Mouse (Mus musculus) Patski (cell line): ENCODE results near the gene Nr6a1. TPM values are rescaled to one million over a fixed set of nuclear protein-coding genes. Genes with fewer than 3 reads are reported as not detected.

Experiments
- ATAC-seq: fragments of 100-300 bp; one replicate; pipeline ENCODE4 v1.8.0; 2021
- CTCF ChIA-PET: fragments of 350-600 bp; sonication (Branson Sonifier 250); formaldehyde crosslinking; loops from one replicate; lab custom pipeline; 2022; ENCODE audit warnings: inconsistent platforms; lab: Charles Lee
- POLR2A ChIA-PET: fragments of 350-600 bp; sonication (Branson Sonifier 250); formaldehyde crosslinking; loops from one replicate; lab custom pipeline; 2022; ENCODE audit warnings: antibody characterized with exemption, inconsistent platforms; lab: Charles Lee
- DNase-seq: peaks from one replicate; pipeline ENCODE4 v3.0.0-alpha.2; 2011; ENCODE audit warnings: low read depth, low spot score
- H3K27me3 ChIP-seq: fragments of 371-371 bp; one replicate; pipeline ENCODE4 v1.5.1; 2021
- CTCF ChIP-seq: fragments of 100-300 bp; IDR thresholded peaks from one replicate; pipeline ENCODE4 v1.5.1; 2021
- in situ Hi-C: fragments of 300-500 bp; cut with MboI; formaldehyde crosslinking; loops from 3 replicates; pipeline ENCODE4 v1.11.1; 2018; ENCODE audit warnings: low pct_unique_long_range_greater_than_20kb, mixed read lengths
- polyA plus RNA-seq: library from polyadenylated mRNA; unstranded; gene quantifications from one replicate; pipeline ENCODE4 v1.2.3, GENCODE M21; 2021

Gene Nr6a1
- polyA plus RNA-seq, 1 experiment from 2014 or later, result 4.9 TPM

DNA sequence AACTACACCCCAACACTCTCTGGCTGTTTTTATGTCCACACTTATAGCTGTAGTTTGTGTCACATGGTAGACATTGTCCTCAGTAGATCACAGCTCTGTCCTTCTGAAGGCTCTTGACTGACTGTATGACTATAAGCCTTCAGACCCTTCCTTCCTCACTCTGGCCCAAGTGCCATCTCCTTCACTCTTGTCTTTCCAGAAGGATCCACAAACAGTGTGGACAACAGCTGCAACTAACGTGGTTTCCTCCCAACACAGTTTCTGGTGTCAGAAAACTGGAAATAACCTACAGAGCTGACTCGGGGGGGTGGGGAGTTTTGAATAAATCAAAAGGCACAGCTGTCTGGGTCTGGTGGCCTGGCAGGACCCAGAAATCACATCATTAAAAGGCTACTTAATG is 28.6 kb upstream of the Nr6a1 start:
- ChIA-PET CTCF (no interaction called here), POLR2A (no interaction called here)
- TF ChIP-seq CTCF, result no peak
- no peak for DNase-seq
- no peaks in the 10 kb centered on the region for H3K27me3 ChIP-seq
- in situ Hi-C loops, result no loop called here
- ATAC-seq, result no peak

- H3K27me3 ChIP-seq, result no peaks in the 10 kb centered on the region
- ChIA-PET POLR2A (no interaction called here), CTCF (interaction anchor here (0.9 kb wide), 1 partner anchor 10 kb away, joined by 3 read pairs; no protein-coding TSS in a partner anchor)
- DNase-seq (no peak), ATAC-seq (no peak)
- no peak for TF ChIP-seq CTCF
- in situ Hi-C loops, result no loop called here
These were observed 25.8 kb upstream of the Nr6a1 start for GRCm38 (mm10) chr2:38953152-38953883.

- peak; percentile 44 for ATAC-seq
- no peaks in the 10 kb centered on the region for H3K27me3 ChIP-seq
- no peak for DNase-seq
- ChIA-PET CTCF (interaction anchor here (1.3 kb wide), 1 partner anchor 11 kb away, joined by 8 read pairs; no protein-coding TSS in a partner anchor), POLR2A (no interaction called here)
- no peak for TF ChIP-seq CTCF
- in situ Hi-C loops, result no loop called here
These were observed 22.8 kb upstream of the Nr6a1 start for GRCm38 (mm10) chr2:38950281-38950719.

DNA sequence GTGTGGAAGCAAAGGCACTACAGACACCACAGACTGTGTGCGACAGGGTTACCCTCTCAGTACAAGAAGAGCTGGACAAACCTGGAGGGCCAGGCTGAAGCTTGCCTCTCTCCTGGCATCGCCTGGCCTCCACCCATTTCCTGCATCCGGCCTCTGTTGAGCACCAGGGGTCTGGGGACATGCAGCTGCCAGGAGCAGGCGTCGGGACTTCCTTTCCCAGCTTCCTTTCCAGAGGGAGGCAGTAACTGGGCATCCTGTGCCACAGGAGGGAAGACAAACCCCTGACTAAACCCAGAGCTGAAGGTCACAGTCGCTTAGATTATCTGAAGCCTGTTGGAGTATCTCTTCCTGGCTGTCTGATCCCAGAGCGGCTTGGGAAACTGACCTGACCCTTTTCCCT is 20.1 kb upstream of the Nr6a1 start:
- ATAC-seq (no peak), DNase-seq (no peak)
- no peaks in the 10 kb centered on the region for H3K27me3 ChIP-seq
- CTCF ChIA-PET, result no interaction called here
- POLR2A ChIA-PET, result no interaction called here
- in situ Hi-C loops, result no loop called here
- no peak for TF ChIP-seq CTCF

GRCm38 (mm10) chr2:38944460-38945161 is 17.1 kb upstream of the Nr6a1 start:
- ChIA-PET CTCF (interaction anchor here (1.1 to 1.5 kb wide), 2 partner anchors 16 to 19 kb away, joined by 3 to 6 read pairs; no protein-coding TSS in a partner anchor), POLR2A (no interaction called here)
- no peak for TF ChIP-seq CTCF
- DNase-seq, result no peak
- no peaks in the 10 kb centered on the region for H3K27me3 ChIP-seq
- in situ Hi-C loops, result no loop called here
- peak; percentile 37 for ATAC-seq

GRCm38 (mm10) chr2:38943977-38944376 is 16.5 kb upstream of the Nr6a1 start:
- in situ Hi-C loops, result no loop called here
- H3K27me3 ChIP-seq, result no peaks in the 10 kb centered on the region
- ChIA-PET CTCF (no interaction called here), POLR2A (no interaction called here)
- ATAC-seq (no peak), DNase-seq (no peak)
- TF ChIP-seq CTCF, result no peak

- ChIA-PET POLR2A (no interaction called here), CTCF (interaction anchor here (0.9 kb wide), 1 partner anchor 11 kb away, joined by 3 read pairs; no protein-coding TSS in a partner anchor)
- H3K27me3 ChIP-seq, result no peaks in the 10 kb centered on the region
- no peak for TF ChIP-seq CTCF
- in situ Hi-C loops, result no loop called here
- DNase-seq (no peak), ATAC-seq (no peak)
These were observed 15.7 kb upstream of the Nr6a1 start for GRCm38 (mm10) chr2:38943161-38943560.

- in situ Hi-C loops, result no loop called here
- CTCF ChIA-PET, result interaction anchor here (1.1 kb wide), 1 partner anchor 56 kb away, joined by 6 read pairs; no protein-coding TSS in a partner anchor
These were observed 14.4 kb upstream of the Nr6a1 start for GRCm38 (mm10) chr2:38941898-38942297.

DNA sequence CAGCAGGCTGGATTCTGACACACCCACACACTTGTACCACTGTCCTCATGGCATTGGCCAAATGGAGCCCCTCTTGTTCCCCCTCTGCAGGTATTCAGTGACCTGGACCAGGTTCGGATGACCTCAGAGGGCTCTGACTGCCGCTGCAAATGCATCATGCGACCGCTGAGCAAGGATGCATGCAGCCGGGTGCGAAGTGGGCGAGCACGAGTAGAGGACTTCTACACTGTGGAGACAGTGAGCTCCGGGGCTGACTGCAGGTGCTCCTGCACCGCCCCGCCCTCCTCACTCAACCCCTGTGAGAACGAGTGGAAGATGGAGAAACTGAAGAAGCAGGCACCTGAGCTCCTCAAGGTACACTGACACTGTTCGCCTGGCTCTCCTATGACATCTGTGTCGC is 13.9 kb upstream of the Nr6a1 start:
- no peak for TF ChIP-seq CTCF
- in situ Hi-C loops, result no loop called here
- no peak for ATAC-seq
- DNase-seq, result no peak
- no peaks in the 10 kb centered on the region for H3K27me3 ChIP-seq
- POLR2A ChIA-PET, result no interaction called here
- CTCF ChIA-PET, result interaction anchor here (1.1 kb wide), 1 partner anchor 57 kb away, joined by 6 read pairs; no protein-coding TSS in a partner anchor

More at GRCm38 (mm10) chr2:38941898-38942297, 14.4 kb upstream of the Nr6a1 start:
- DNase-seq (no peak), ATAC-seq (peak; percentile 27)
- no peaks in the 10 kb centered on the region for H3K27me3 ChIP-seq
- POLR2A ChIA-PET, result no interaction called here
- no peak for TF ChIP-seq CTCF

GRCm38 (mm10) chr2:38939047-38939446 is 11.6 kb upstream of the Nr6a1 start:
- in situ Hi-C loops, result no loop called here
- DNase-seq (no peak), ATAC-seq (no peak)
- CTCF ChIA-PET, result interaction anchor here (0.9 to 2.4 kb wide), 3 partner anchors 11 to 42 kb away, joined by 3 to 8 read pairs (median 5); partner anchors contain the start of gene Nr6a1
- POLR2A ChIA-PET, result no interaction called here
- H3K27me3 ChIP-seq, result no peaks in the 10 kb centered on the region
- peak; percentile 49 for TF ChIP-seq CTCF

DNA sequence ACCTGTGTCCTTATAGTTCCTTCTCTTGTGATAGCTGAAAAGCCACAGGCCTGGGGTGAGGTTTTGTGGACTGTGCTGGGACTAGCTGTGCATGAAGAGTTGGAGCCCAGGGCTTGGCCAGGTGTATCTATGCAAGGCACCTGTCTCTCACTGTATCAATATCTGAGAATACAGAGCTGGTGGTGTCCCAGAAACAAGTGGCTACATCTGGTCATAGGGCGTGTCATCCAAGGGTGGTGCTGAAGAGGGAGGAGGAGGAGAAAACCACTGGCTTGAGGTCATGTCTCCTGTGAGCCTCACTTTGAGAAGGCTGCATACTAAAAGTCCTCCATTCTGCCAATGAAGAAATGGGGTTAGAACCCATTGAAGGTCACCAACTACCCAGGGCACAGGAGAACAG is 10.5 kb upstream of the Nr6a1 start:
- H3K27me3 ChIP-seq, result no peaks in the 10 kb centered on the region
- DNase-seq, result no peak
- no peak for TF ChIP-seq CTCF
- no peak for ATAC-seq
- in situ Hi-C loops, result no loop called here
- ChIA-PET POLR2A (no interaction called here), CTCF (interaction anchor here (1.9 to 2.4 kb wide), 2 partner anchors 10 to 13 kb away, joined by 5 to 8 read pairs; partner anchors contain the start of gene Nr6a1)
